Mouse (Mus musculus): Measurements from ENCODE around the gene Arhgap6.

The Arhgap6 gene

DNA sequence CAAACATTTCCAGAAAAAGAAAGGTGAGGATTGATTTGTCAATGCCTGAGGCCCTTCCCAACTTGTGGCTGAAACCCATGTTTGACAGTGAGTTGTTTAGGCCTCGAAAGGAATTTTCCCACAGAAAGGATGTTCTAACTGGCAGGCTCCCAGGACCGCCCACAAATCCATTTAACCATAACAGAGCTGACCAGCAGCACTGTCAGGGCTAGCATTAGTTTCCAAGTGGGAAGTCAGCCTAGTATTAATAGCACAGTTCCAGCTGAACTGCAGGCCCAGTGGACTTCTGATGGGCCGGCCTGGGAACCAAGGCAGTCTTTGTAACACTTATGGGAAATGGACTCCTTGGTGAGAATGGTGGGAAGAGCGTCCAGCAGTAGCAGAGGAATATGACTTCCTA, 317.8 kb downstream of the Arhgap6 start:
- no peak for DNase-seq (ENCODE audit: low read depth, low spot score)

DNA sequence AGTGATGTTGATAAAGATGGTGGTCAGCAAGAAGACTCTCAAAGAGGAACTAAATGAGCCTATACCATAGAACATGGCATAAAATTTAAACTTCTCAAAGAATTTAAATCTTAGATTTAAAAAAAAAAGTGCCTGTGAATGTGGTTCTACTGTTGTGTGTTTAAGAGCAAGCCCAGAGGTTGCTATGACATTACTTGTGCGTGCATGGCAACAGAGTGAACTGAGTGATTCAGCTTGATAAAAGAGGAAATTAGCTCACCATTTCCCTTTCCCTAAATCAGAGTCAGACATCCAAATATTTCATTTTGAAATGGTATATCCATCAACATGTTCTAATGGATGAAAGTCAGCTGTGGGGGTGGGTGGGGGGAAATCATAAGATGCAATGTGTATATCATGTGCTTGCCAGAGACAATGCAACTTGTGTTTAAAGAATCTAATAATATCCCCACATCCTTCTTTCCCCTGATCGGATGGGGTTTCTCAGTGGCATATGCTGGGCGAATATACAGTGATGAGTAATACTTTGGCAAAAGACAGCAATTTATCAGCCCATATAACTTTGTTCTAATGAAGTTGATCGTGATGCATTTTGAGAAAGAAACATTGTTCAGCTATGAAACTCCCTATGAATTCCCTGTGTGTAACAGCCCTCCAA, 328.3 kb downstream of the Arhgap6 start:
- DNase-seq (ENCODE audit: low read depth, low spot score): no peak

GRCm38 (mm10) chrX:169123773-169124151, 328.9 kb downstream of the Arhgap6 start:
- DNase-seq (ENCODE audit: low read depth, low spot score): no peak

- no peak for DNase-seq (ENCODE audit: low read depth, low spot score)
Measured at GRCm38 (mm10) chrX:169139758-169140157, 344.9 kb downstream of the Arhgap6 start.

- no peak for DNase-seq (ENCODE audit: low read depth, low spot score)
Measured at GRCm38 (mm10) chrX:169140467-169140866, 345.6 kb downstream of the Arhgap6 start.

GRCm38 (mm10) chrX:169153805-169154204, 358.9 kb downstream of the Arhgap6 start:
- no peak for DNase-seq (ENCODE audit: low read depth, low spot score)

GRCm38 (mm10) chrX:169158385-169158784, 363.5 kb downstream of the Arhgap6 start:
- no peak for DNase-seq (ENCODE audit: low read depth, low spot score)

GRCm38 (mm10) chrX:169170981-169171380, 376.1 kb downstream of the Arhgap6 start:
- no peak for DNase-seq (ENCODE audit: low read depth, low spot score)

- peak; percentile 7 for DNase-seq (ENCODE audit: low read depth, low spot score)
Measured at GRCm38 (mm10) chrX:169173796-169174195, 378.9 kb downstream of the Arhgap6 start.

DNA sequence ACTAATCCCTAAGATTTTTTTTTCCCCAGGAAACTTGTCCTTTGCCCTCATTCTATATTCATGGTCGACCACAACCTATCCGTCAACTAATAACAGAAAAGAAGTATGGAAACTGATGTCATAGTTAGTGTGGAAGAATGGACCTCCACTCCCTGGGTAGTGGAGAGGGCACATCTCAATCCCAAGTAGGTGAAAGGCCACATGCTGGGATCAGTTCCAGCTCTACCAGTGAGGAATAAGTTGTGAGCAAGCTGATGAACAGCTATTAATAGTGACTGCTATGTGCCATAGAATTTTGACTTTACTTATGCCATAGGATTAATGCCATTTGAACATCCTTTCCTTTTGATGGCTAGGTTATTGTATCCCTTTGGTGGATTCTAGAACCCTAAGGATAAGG, 383.7 kb downstream of the Arhgap6 start:
- no peak for DNase-seq (ENCODE audit: low read depth, low spot score)

GRCm38 (mm10) chrX:169187100-169187499, 392.2 kb downstream of the Arhgap6 start, which contains the start of gene Amelx:
TSS of gene Amelx (minus strand) at chrX:169187200.
- DNase-seq (ENCODE audit: low read depth, low spot score): no peak

DNA sequence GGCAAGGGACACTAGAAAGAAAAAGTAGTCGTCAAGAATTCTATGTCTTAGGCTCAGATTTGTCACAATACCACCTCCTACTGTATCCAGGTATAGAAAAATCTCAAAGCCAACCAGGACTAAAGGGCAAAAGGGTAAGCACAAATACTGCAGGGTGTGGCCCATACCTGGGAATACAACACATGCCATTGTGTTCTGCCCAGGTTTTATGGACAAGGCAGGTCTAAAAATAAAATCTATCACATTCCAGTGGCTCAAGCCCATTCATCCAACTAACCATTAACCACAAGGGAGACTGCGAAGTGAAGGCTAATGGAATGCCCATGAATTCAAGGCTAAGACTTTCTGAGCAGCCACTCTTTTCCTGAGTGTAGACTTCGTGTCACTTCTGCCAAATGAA, 415.1 kb downstream of the Arhgap6 start:
- DNase-seq (ENCODE audit: low read depth, low spot score): no peak

GRCm38 (mm10) chrX:169220064-169220463, 425.2 kb downstream of the Arhgap6 start:
- no peak for DNase-seq (ENCODE audit: low read depth, low spot score)

- no peak for DNase-seq (ENCODE audit: low read depth, low spot score)
Measured at GRCm38 (mm10) chrX:169222357-169223062, 427.6 kb downstream of the Arhgap6 start.

DNA sequence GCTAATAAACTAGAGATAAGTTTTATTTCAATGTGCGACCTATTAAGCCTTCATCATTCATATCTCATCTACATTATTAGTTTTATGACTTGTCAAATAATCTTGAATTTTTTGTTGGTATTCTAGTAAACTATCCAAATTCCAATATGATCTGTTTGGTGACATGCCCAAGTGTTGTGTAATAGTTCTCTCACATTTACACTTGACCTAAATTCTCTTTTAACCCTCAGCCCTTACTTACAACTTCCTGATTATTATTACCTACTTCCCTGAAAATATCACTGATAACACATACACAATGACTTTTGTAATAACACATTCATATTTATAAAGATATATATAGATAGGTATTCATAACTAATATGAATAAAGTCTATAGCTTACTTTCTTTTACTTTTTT, 461.0 kb downstream of the Arhgap6 start:
- no peak for DNase-seq (ENCODE audit: low read depth, low spot score)

- no peak for DNase-seq (ENCODE audit: low read depth, low spot score)
Measured at GRCm38 (mm10) chrX:169256741-169257140, 461.8 kb downstream of the Arhgap6 start.

DNA sequence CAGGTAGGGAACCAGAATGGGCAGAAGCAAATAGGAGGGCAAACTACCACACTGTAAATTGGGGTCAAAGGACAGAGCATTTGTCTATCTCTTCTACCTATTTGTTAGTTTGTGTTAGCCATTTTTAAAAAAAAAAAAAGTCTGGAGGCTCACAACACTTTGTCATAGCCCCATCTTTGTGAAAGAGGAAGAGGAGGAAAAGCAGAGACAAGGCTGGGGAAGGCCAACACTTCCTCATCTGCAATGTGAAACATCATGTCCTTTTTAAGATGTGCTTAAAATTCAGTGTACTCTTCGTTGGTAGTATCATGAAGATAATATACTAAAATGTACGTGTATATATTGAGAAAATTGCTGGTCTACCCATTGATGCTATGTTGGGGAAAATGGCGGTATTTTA, 466.1 kb downstream of the Arhgap6 start:
- no peak for DNase-seq (ENCODE audit: low read depth, low spot score)

DNA sequence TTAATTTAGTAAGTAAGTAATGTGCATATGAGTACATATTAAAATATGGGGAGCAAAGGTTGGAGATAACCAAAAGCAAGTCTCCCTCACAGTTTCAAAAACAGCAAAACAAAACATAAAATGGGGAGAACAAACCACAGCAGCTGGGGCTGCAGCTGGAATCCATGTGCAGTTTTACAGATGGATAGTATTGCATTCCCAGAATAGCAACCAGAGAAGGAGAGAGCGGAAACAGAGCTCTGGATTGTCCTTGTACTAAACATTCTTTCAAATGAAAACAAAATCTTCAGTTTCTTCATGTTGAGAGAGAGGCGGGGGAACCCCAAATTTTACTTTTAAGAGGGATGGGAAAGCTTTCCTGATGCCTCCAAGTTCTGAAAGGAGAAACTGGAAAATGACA, 467.3 kb downstream of the Arhgap6 start:
- DNase-seq (ENCODE audit: low read depth, low spot score): peak; percentile 11

GRCm38 (mm10) chrX:169263433-169264172, 468.7 kb downstream of the Arhgap6 start:
- DNase-seq (ENCODE audit: low read depth, low spot score): no peak

GRCm38 (mm10) chrX:169299579-169299978, 504.7 kb downstream of the Arhgap6 start:
- peak; percentile 60 for DNase-seq (ENCODE audit: low read depth, low spot score)

DNA sequence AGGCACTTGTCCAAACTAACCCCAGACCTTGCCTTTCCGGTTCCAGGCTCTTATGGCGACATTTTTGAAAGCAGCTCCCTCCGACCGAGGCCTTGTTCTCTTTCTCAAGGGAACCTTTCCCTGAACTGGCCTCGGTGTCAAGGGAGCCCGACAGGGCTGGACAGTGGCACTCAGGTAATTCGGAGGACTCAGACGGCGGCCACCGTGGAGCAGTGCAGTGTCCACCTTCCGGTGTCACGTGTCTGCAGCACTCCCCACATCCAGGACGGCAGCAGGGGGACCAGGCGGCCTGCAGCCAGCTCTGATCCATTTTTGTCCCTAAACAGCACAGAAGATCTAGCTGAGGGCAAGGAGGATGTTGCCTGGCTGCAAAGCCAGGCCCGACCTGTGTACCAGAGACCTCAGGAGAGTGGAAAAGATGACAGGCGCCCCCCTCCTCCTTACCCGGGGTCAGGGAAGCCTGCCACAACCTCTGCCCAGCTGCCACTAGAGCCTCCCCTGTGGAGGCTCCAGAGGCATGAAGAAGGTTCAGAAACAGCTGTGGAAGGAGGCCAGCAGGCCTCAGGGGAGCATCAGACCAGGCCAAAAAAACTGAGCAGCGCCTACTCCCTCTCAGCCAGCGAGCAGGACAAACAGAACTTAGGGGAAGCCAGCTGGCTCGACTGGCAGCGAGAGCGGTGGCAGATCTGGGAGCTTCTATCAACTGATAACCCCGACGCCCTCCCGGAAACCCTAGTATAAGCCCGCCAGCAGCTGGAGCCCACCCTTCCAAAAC, 507.6 kb downstream of the Arhgap6 start:
- DNase-seq (ENCODE audit: low read depth, low spot score): no peak

- DNase-seq (ENCODE audit: low read depth, low spot score): peak; percentile 68
Measured at GRCm38 (mm10) chrX:169303945-169304344, 509.0 kb downstream of the Arhgap6 start.
